Mouse (Mus musculus): ENCODE measurements around the gene Hdac7. TPM values are rescaled to one million over a fixed set of nuclear protein-coding genes. Genes with fewer than 3 reads are reported as not detected.

Hdac7 gene
- polyA plus RNA-seq (2017; shearing (Covaris generic)), result 10 to 100 TPM; 73.1 to 87.2 TPM

GRCm38 (mm10) chr15:97844037-97845034, at the start of gene Hdac7:
Gene Hdac7 (minus strand): TSS chr15:97844502.

GRCm38 (mm10) chr15:97778311-97779098, 65.8 kb downstream of the Hdac7 start, which contains the start of gene Slc48a1:
Gene Slc48a1 (plus strand): TSS chr15:97778520.

GRCm38 (mm10) chr15:97767280-97768186, 76.8 kb downstream of the Hdac7 start, which contains the start of gene Rapgef3:
Gene Rapgef3 (minus strand): TSS chr15:97767972.

Other genes with a start within 250 kb of the Hdac7 start
- gene Rpap3, start 138.7 kb downstream of the Hdac7 start, polyA plus RNA-seq (2017; shearing (Covaris generic)), result 10 to 100 TPM; 26.1 to 31.8 TPM
- gene Endou, start 113.2 kb downstream of the Hdac7 start, polyA plus RNA-seq (2017; shearing (Covaris generic)), result 1 to 10 TPM in 1 of 2 experiments, under 1 TPM in 1; 0.27 to 1.1 TPM
- gene Rapgef3, start 76.5 kb downstream of the Hdac7 start, polyA plus RNA-seq (2017; shearing (Covaris generic)), result 1 to 10 TPM in 1 of 2 experiments, under 1 TPM in 1; 0.83 to 1.7 TPM
- gene Slc48a1, start 66.0 kb downstream of the Hdac7 start, polyA plus RNA-seq (2017; shearing (Covaris generic)), result 10 to 100 TPM; 42.8 to 51.0 TPM
- gene Vdr, start 66.1 kb upstream of the Hdac7 start, polyA plus RNA-seq (2017; shearing (Covaris generic)), result 10 to 100 TPM in 1 of 2 experiments, under 1 TPM in 1; 0.93 to 15.9 TPM
- gene Tmem106c, start 119.7 kb upstream of the Hdac7 start, polyA plus RNA-seq (2017; shearing (Covaris generic)), result 10 to 100 TPM; 21.7 to 30.0 TPM
- under 1 TPM; 0.04 to 0.18 TPM for gene Col2a1, start 160.2 kb upstream of the Hdac7 start, polyA plus RNA-seq (2017; shearing (Covaris generic))
- 1 to 10 TPM; 7.5 to 7.8 TPM for gene Pfkm, start 248.1 kb upstream of the Hdac7 start, polyA plus RNA-seq (2017; shearing (Covaris generic))
- gene Senp1, start 249.2 kb upstream of the Hdac7 start, polyA plus RNA-seq (2017; shearing (Covaris generic)), result 10 to 100 TPM; 35.0 to 45.7 TPM